Comparison of ENCODE assay signal across 8 mouse cellular contexts in genomic region chr10:78426117-78426735, GRCm38 (mm10). TPM values are rescaled to one million over a fixed set of nuclear protein-coding genes. Genes with fewer than 3 reads are reported as not detected.
DNase-seq lines count a peak whose midpoint lies in the region; ATAC-seq and TF ChIP-seq lines count a peak whose summit lies in the region.

No protein-coding gene starts in this region.

- TF ChIP-seq POLR2A in lung, adult 2 months (IDR thresholded peaks at IDR 0.05; ENCODE audit: borderline replicate concordance, extremely low read depth, low read depth, low read length), result no peak

- peak overlapping the region; percentile 73 for H3K4me3 ChIP-seq in forebrain, embryonic 10.5 days
- peak overlapping the region; percentile 94 for H3K4me3 ChIP-seq in hindbrain, embryonic 15.5 days
- peak overlapping the region; percentile 98 for H3K4me3 ChIP-seq in lung, adult 2 months (replicated peaks; ENCODE audit: extremely low read depth, low read depth, low read length)

- peak overlapping the region; percentile 86 for H3K27ac ChIP-seq in forebrain, embryonic 10.5 days
- H3K27ac ChIP-seq in hindbrain, embryonic 15.5 days (replicated peaks), result peak overlapping the region; percentile 78; the same call in 1 of the 2 replicates

- DNase-seq in adrenal gland, adult (ENCODE audit: inconsistent age in 2 of 2, low spot score in 1 of 2), result peak; percentile 51 to 75
- DNase-seq in adrenal gland, postnatal 4 days (ENCODE audit: low spot score in 2 of 2), result no peak
- no peak for DNase-seq in forebrain, embryonic 10.5 days (ENCODE audit: extremely low spot score, low spot score)
- peak; percentile 27 for DNase-seq in lung, adult 2 months
- no peak for DNase-seq in right cerebral cortex, postnatal 14 days

- TF ChIP-seq CTCF in lung, adult 2 months (IDR thresholded peaks at IDR 0.05; ENCODE audit: insufficient read depth, low read length), result no peak

- 47% methylated on average over 6 of the region's 6 CpGs for WGBS in forebrain, embryonic 10.5 days
- WGBS in hindbrain, embryonic 15.5 days, result 56% methylated on average over 6 of the region's 6 CpGs
- WGBS in lung, adult 2 months, result 33% methylated on average over 6 of the region's 6 CpGs

- peaks cover 23% of the 10 kb centered on the region for H3K36me3 ChIP-seq in forebrain, embryonic 10.5 days (replicated peaks)
- peaks cover 16% of the 10 kb centered on the region for H3K36me3 ChIP-seq in hindbrain, embryonic 15.5 days

- H3K9ac ChIP-seq in hindbrain, embryonic 15.5 days, result peak overlapping the region; percentile 94

- peak; percentile 8 for ATAC-seq in CD4-positive, CD25-positive, alpha-beta regulatory T cell, adult 4 months
- no peak for ATAC-seq in hindbrain, embryonic 15.5 days (ENCODE audit: low FRiP score, low read depth)
- ATAC-seq in neutrophil, adult 5-6 weeks (ENCODE audit: extremely low read depth, insufficient number of reproducible peaks, low FRiP score, poor library complexity, severe bottlenecking), result peak; percentile 17; the same call in 1 of the 2 replicates

- no peaks in the 10 kb centered on the region for H3K9me3 ChIP-seq in forebrain, embryonic 10.5 days
- no peaks in the 10 kb centered on the region for H3K9me3 ChIP-seq in hindbrain, embryonic 15.5 days

- H3K27me3 ChIP-seq in forebrain, embryonic 10.5 days (ENCODE audit: poor library complexity, severe bottlenecking), result no peaks in the 10 kb centered on the region
- no peaks in the 10 kb centered on the region for H3K27me3 ChIP-seq in hindbrain, embryonic 15.5 days

- peak overlapping the region; percentile 73 for H3K4me2 ChIP-seq in hindbrain, embryonic 15.5 days

- peaks cover 18% of the 10 kb centered on the region for H3K4me1 ChIP-seq in forebrain, embryonic 10.5 days
- peaks cover 18% of the 10 kb centered on the region for H3K4me1 ChIP-seq in hindbrain, embryonic 15.5 days (replicated peaks)
- H3K4me1 ChIP-seq in lung, adult 2 months (ENCODE audit: control insufficient read depth, insufficient read depth, low read length), result no peaks in the 10 kb centered on the region

RNA-seq across cellular contexts. Expression of gene Cstb, which starts 0.8 kb away (rescaled TPM):
- total RNA-seq in adrenal gland, postnatal 4 days (2021), result 100 to 1,000 TPM; 171 to 196 TPM
- 100 to 1,000 TPM; 146 to 147 TPM for polyA plus RNA-seq in CD4-positive, CD25-positive, alpha-beta regulatory T cell, adult 4 months (2017; shearing (Covaris generic))
- polyA plus RNA-seq in forebrain, embryonic 10.5 days (2016; fragmentation: Nextera tagmentation; extraction: Ambion mirVana), result 115 and 118 TPM in 2 replicates
- polyA plus RNA-seq in hindbrain, embryonic 15.5 days (2015; fragmentation: Nextera tagmentation; extraction: Ambion mirVana), result 90.9 and 95.0 TPM in 2 replicates
- polyA plus RNA-seq in lung, adult 2 months (2012; rRNA removed), result 51.9 and 62.7 TPM in 2 replicates
- total RNA-seq in neutrophil, adult 5-6 weeks (2017), result 40.5 and 40.9 TPM in 2 replicates

RNA-seq across cellular contexts. Expression of gene Rrp1, which starts 13.4 kb away (rescaled TPM):
- total RNA-seq in adrenal gland, postnatal 4 days (2021), result 100 to 1,000 TPM; 282 to 296 TPM
- 100 to 1,000 TPM; 107 to 148 TPM for polyA plus RNA-seq in CD4-positive, CD25-positive, alpha-beta regulatory T cell, adult 4 months (2017; shearing (Covaris generic))
- 338 and 366 TPM in 2 replicates for polyA plus RNA-seq in forebrain, embryonic 10.5 days (2016; fragmentation: Nextera tagmentation; extraction: Ambion mirVana)
- polyA plus RNA-seq in hindbrain, embryonic 15.5 days (2015; fragmentation: Nextera tagmentation; extraction: Ambion mirVana), result 402 and 403 TPM in 2 replicates
- 57.4 and 82.5 TPM in 2 replicates for polyA plus RNA-seq in lung, adult 2 months (2012; rRNA removed)
- total RNA-seq in neutrophil, adult 5-6 weeks (2017), result 258 and 282 TPM in 2 replicates

RNA-seq across cellular contexts. Expression of gene Pdxk, which starts 38.5 kb away (rescaled TPM):
- 10 to 100 TPM; 20.4 to 20.8 TPM for total RNA-seq in adrenal gland, postnatal 4 days (2021)
- polyA plus RNA-seq in CD4-positive, CD25-positive, alpha-beta regulatory T cell, adult 4 months (2017; shearing (Covaris generic)), result 10 to 100 TPM in 1 of 2 experiments, 1 to 10 TPM in 1; 8.9 to 16.5 TPM
- polyA plus RNA-seq in forebrain, embryonic 10.5 days (2016; fragmentation: Nextera tagmentation; extraction: Ambion mirVana), result 13.0 and 14.0 TPM in 2 replicates
- polyA plus RNA-seq in hindbrain, embryonic 15.5 days (2015; fragmentation: Nextera tagmentation; extraction: Ambion mirVana), result 46.5 and 49.8 TPM in 2 replicates
- polyA plus RNA-seq in lung, adult 2 months (2012; rRNA removed), result 20.4 and 21.5 TPM in 2 replicates
- 5.2 and 6.0 TPM in 2 replicates for total RNA-seq in neutrophil, adult 5-6 weeks (2017)

Comparison
In these comparisons a context has a peak if more than half of its experiments do, and no peak if none do; other contexts are left out.
1. DNase-seq: peak in adrenal gland, adult (2 of 2) and lung, adult 2 months (single experiment); none in adrenal gland, postnatal 4 days (0 of 2), forebrain, embryonic 10.5 days (single experiment) and right cerebral cortex, postnatal 14 days (single experiment).
2. Peak in every context shown above with its lines, with median percentiles within 50 percentile points of each other: H3K4me3 ChIP-seq.